8 mouse cellular contexts compared by ENCODE assay signal in genomic region chr7:19770375-19770754, GRCm38 (mm10). TPM values are rescaled to one million over a fixed set of nuclear protein-coding genes. Genes with fewer than 3 reads are reported as not detected.
DNase-seq lines count a peak whose midpoint lies in the region; ATAC-seq and TF ChIP-seq lines count a peak whose summit lies in the region.

No protein-coding gene starts in this region.

- peak overlapping the region; percentile 33 for H3K4me3 ChIP-seq in forebrain, embryonic 12.5 days (replicated peaks)
- peak overlapping the region; percentile 80 for H3K4me3 ChIP-seq in heart, postnatal 0 days (ENCODE audit: low read depth, low read length)
- H3K4me3 ChIP-seq in lung, embryonic 16.5 days (ENCODE audit: low read length): peak overlapping the region; percentile 71

- TF ChIP-seq EP300 in heart, postnatal 0 days (IDR thresholded peaks at IDR 0.05; ENCODE audit: low read depth): 0 out of 2 replicates have a peak, but pooled peaks have one; percentile 31

- H3K27ac ChIP-seq in forebrain, embryonic 12.5 days: no peak overlapping the region
- peak overlapping the region; percentile 87 for H3K27ac ChIP-seq in heart, postnatal 0 days (ENCODE audit: low read depth)
- H3K27ac ChIP-seq in lung, embryonic 16.5 days (ENCODE audit: low read length): peak overlapping the region; percentile 89

- H3K9me3 ChIP-seq in forebrain, embryonic 12.5 days: no peaks in the 10 kb centered on the region
- H3K9me3 ChIP-seq in heart, postnatal 0 days (replicated peaks; ENCODE audit: control insufficient read depth, low read length): no peaks in the 10 kb centered on the region
- no peaks in the 10 kb centered on the region for H3K9me3 ChIP-seq in lung, embryonic 16.5 days (ENCODE audit: control insufficient read depth, low read length)

- ATAC-seq in forebrain, embryonic 12.5 days (ENCODE audit: low FRiP score): peak; percentile 83
- peak; percentile 85 for ATAC-seq in heart, postnatal 0 days (ENCODE audit: insufficient read depth, low read depth)
- peak; percentile 88 for ATAC-seq in lung, embryonic 16.5 days (ENCODE audit: low read depth)

- H3K27me3 ChIP-seq in forebrain, embryonic 12.5 days: peaks cover 44% of the 10 kb centered on the region
- H3K27me3 ChIP-seq in heart, postnatal 0 days (ENCODE audit: control insufficient read depth, insufficient read depth, low read length): no peaks in the 10 kb centered on the region
- H3K27me3 ChIP-seq in lung, embryonic 16.5 days (ENCODE audit: control insufficient read depth, insufficient read depth, low read depth, low read length): no peaks in the 10 kb centered on the region; the same call in 1 of the 2 replicates

- H3K36me3 ChIP-seq in forebrain, embryonic 12.5 days (replicated peaks): no peaks in the 10 kb centered on the region
- peaks cover 18% of the 10 kb centered on the region for H3K36me3 ChIP-seq in heart, postnatal 0 days (replicated peaks; ENCODE audit: control insufficient read depth, insufficient read depth, low read length)
- peaks cover 6% of the 10 kb centered on the region for H3K36me3 ChIP-seq in lung, embryonic 16.5 days (ENCODE audit: control insufficient read depth, insufficient read depth, low read length)

- under 1% methylated on average over 26 of the region's 28 CpGs for WGBS in forebrain, embryonic 12.5 days
- under 1% methylated on average over 28 of the region's 28 CpGs for WGBS in heart, postnatal 0 days
- under 1% methylated on average over 26 of the region's 28 CpGs for WGBS in lung, embryonic 16.5 days

- peaks cover 19% of the 10 kb centered on the region for H3K4me1 ChIP-seq in forebrain, embryonic 12.5 days
- H3K4me1 ChIP-seq in heart, postnatal 0 days (ENCODE audit: control insufficient read depth, insufficient read depth): peaks cover 23% of the 10 kb centered on the region
- H3K4me1 ChIP-seq in lung, embryonic 16.5 days (replicated peaks; ENCODE audit: control insufficient read depth, insufficient read depth, low read length): peaks cover 34% of the 10 kb centered on the region

- no peak for TF ChIP-seq CTCF in heart, postnatal 0 days (IDR thresholded peaks at IDR 0.05; ENCODE audit: low read depth)

- DNase-seq in CD4-positive helper T cell, adult 2 months (ENCODE audit: low read depth, low spot score): peak; percentile 67
- peak; percentile 92 for DNase-seq in adrenal gland, adult 18-20 months (ENCODE audit: low spot score in 2 of 2)
- peak; percentile 71 for DNase-seq in heart, postnatal 0 days (ENCODE audit: low spot score)
- DNase-seq in kidney, postnatal 14 days: peak; percentile 95
- peak; percentile 88 for DNase-seq in ovary, postnatal 36 days (ENCODE audit: low spot score)
- DNase-seq in urinary bladder, adult 2 months (ENCODE audit: low spot score): peak; percentile 81

- peak overlapping the region; percentile 59 for H3K4me2 ChIP-seq in forebrain, embryonic 12.5 days
- H3K4me2 ChIP-seq in heart, postnatal 0 days (ENCODE audit: low read depth, low read length): peak overlapping the region; percentile 93
- H3K4me2 ChIP-seq in lung, embryonic 16.5 days (ENCODE audit: low read depth, low read length): peak overlapping the region; percentile 82

- H3K9ac ChIP-seq in forebrain, embryonic 12.5 days: peak overlapping the region; percentile 49
- peak overlapping the region; percentile 90 for H3K9ac ChIP-seq in heart, postnatal 0 days (replicated peaks; ENCODE audit: low read depth, low read length)
- H3K9ac ChIP-seq in lung, embryonic 16.5 days (ENCODE audit: low read length): peak overlapping the region; percentile 92

RNA-seq across cellular contexts. Expression of gene Bcam, which starts 0.5 kb away (rescaled TPM):
- total RNA-seq in adrenal gland, adult 18-20 months (2021): 10 to 100 TPM; 43.2 to 53.2 TPM
- polyA plus RNA-seq in forebrain, embryonic 12.5 days (2016; fragmentation: Nextera tagmentation; extraction: Ambion mirVana): 8.9 and 10.9 TPM in 2 replicates
- 697 and 786 TPM in 2 replicates for total RNA-seq in heart, postnatal 0 days (2014; rRNA removed; ENCODE audit: low replicate concordance)
- 293 and 303 TPM in 2 replicates for polyA plus RNA-seq in heart, postnatal 0 days (2015; fragmentation: Nextera tagmentation; extraction: Ambion mirVana)
- 347 and 379 TPM in 2 replicates for polyA plus RNA-seq in lung, embryonic 16.5 days (2015; fragmentation: Nextera tagmentation; extraction: Ambion mirVana)
- polyA plus RNA-seq in urinary bladder, adult 2 months (2012; rRNA removed): 171 and 177 TPM in 2 replicates

RNA-seq across cellular contexts. Expression of gene Nectin2, which starts 20.1 kb away (rescaled TPM):
- total RNA-seq in adrenal gland, adult 18-20 months (2021): 100 to 1,000 TPM in 1 of 2 experiments, 10 to 100 TPM in 1; 76.9 to 105 TPM
- 45.9 and 47.3 TPM in 2 replicates for polyA plus RNA-seq in forebrain, embryonic 12.5 days (2016; fragmentation: Nextera tagmentation; extraction: Ambion mirVana)
- 76.5 and 81.3 TPM in 2 replicates for total RNA-seq in heart, postnatal 0 days (2014; rRNA removed; ENCODE audit: low replicate concordance)
- 43.6 and 44.8 TPM in 2 replicates for polyA plus RNA-seq in heart, postnatal 0 days (2015; fragmentation: Nextera tagmentation; extraction: Ambion mirVana)
- polyA plus RNA-seq in lung, embryonic 16.5 days (2015; fragmentation: Nextera tagmentation; extraction: Ambion mirVana): 128 and 131 TPM in 2 replicates
- 37.9 and 38.6 TPM in 2 replicates for polyA plus RNA-seq in urinary bladder, adult 2 months (2012; rRNA removed)

RNA-seq across cellular contexts. Expression of gene Cblc, which starts 26.2 kb away (rescaled TPM):
- under 1 TPM in 1 of 2 experiments, not detected in 1; 0.64 TPM for total RNA-seq in adrenal gland, adult 18-20 months (2021)
- polyA plus RNA-seq in forebrain, embryonic 12.5 days (2016; fragmentation: Nextera tagmentation; extraction: Ambion mirVana): 0.47 and 0.56 TPM in 2 replicates
- total RNA-seq in heart, postnatal 0 days (2014; rRNA removed; ENCODE audit: low replicate concordance): 0.35 TPM in 1 of 2 replicates, not detected in the other
- polyA plus RNA-seq in heart, postnatal 0 days (2015; fragmentation: Nextera tagmentation; extraction: Ambion mirVana): 0.36 and 0.37 TPM in 2 replicates
- polyA plus RNA-seq in lung, embryonic 16.5 days (2015; fragmentation: Nextera tagmentation; extraction: Ambion mirVana): 17.8 and 18.8 TPM in 2 replicates
- 25.6 and 37.5 TPM in 2 replicates for polyA plus RNA-seq in urinary bladder, adult 2 months (2012; rRNA removed)

RNA-seq across cellular contexts. Expression of gene Bcl3, which starts 52.2 kb away (rescaled TPM):
- 10 to 100 TPM; 21.9 to 34.8 TPM for total RNA-seq in adrenal gland, adult 18-20 months (2021)
- polyA plus RNA-seq in forebrain, embryonic 12.5 days (2016; fragmentation: Nextera tagmentation; extraction: Ambion mirVana): 0.62 and 0.96 TPM in 2 replicates
- 1.7 and 6.7 TPM in 2 replicates for total RNA-seq in heart, postnatal 0 days (2014; rRNA removed; ENCODE audit: low replicate concordance)
- 1.6 and 2.0 TPM in 2 replicates for polyA plus RNA-seq in heart, postnatal 0 days (2015; fragmentation: Nextera tagmentation; extraction: Ambion mirVana)
- polyA plus RNA-seq in lung, embryonic 16.5 days (2015; fragmentation: Nextera tagmentation; extraction: Ambion mirVana): 5.4 and 5.7 TPM in 2 replicates
- polyA plus RNA-seq in urinary bladder, adult 2 months (2012; rRNA removed): 10.8 and 10.9 TPM in 2 replicates

RNA-seq across cellular contexts. Expression of gene Tomm40, which starts 55.1 kb away (rescaled TPM):
- 100 to 1,000 TPM; 123 to 126 TPM for total RNA-seq in adrenal gland, adult 18-20 months (2021)
- 136 and 149 TPM in 2 replicates for polyA plus RNA-seq in forebrain, embryonic 12.5 days (2016; fragmentation: Nextera tagmentation; extraction: Ambion mirVana)
- 170 and 172 TPM in 2 replicates for total RNA-seq in heart, postnatal 0 days (2014; rRNA removed; ENCODE audit: low replicate concordance)
- 164 and 166 TPM in 2 replicates for polyA plus RNA-seq in heart, postnatal 0 days (2015; fragmentation: Nextera tagmentation; extraction: Ambion mirVana)
- polyA plus RNA-seq in lung, embryonic 16.5 days (2015; fragmentation: Nextera tagmentation; extraction: Ambion mirVana): 82.0 and 87.4 TPM in 2 replicates
- polyA plus RNA-seq in urinary bladder, adult 2 months (2012; rRNA removed): 50.6 and 62.6 TPM in 2 replicates

Comparison
In these comparisons a context has a peak if more than half of its experiments do, and no peak if none do; other contexts are left out.
1. RNA of gene Bcam, which starts 0.5 kb away (polyA plus RNA-seq): 347 to 379 TPM in lung, embryonic 16.5 days, 293 to 303 TPM in heart, postnatal 0 days and 171 to 177 TPM in urinary bladder, adult 2 months; 8.9 to 10.9 TPM in forebrain, embryonic 12.5 days; every median in the first group is over 10 times any median in the second.
2. RNA of gene Cblc, which starts 26.2 kb away (polyA plus RNA-seq): 25.6 to 37.5 TPM in urinary bladder, adult 2 months and 17.8 to 18.8 TPM in lung, embryonic 16.5 days; 0.47 to 0.56 TPM in forebrain, embryonic 12.5 days and 0.36 to 0.37 TPM in heart, postnatal 0 days; every median in the first group is over 10 times any median in the second.
3. Peak in every context shown above with its lines, with median percentiles within 50 percentile points of each other: DNase-seq, ATAC-seq, H3K4me2 ChIP-seq, H3K4me3 ChIP-seq and H3K9ac ChIP-seq.